Mouse (Mus musculus) testis, postnatal 10 days (tissue): Measurements from ENCODE around the gene Rd3.

ENCODE experiments used
- DNase-seq: peaks from one replicate; pipeline ENCODE4 v3.0.0; 2021; ENCODE audit warnings: low spot score

Gene Rd3

DNA sequence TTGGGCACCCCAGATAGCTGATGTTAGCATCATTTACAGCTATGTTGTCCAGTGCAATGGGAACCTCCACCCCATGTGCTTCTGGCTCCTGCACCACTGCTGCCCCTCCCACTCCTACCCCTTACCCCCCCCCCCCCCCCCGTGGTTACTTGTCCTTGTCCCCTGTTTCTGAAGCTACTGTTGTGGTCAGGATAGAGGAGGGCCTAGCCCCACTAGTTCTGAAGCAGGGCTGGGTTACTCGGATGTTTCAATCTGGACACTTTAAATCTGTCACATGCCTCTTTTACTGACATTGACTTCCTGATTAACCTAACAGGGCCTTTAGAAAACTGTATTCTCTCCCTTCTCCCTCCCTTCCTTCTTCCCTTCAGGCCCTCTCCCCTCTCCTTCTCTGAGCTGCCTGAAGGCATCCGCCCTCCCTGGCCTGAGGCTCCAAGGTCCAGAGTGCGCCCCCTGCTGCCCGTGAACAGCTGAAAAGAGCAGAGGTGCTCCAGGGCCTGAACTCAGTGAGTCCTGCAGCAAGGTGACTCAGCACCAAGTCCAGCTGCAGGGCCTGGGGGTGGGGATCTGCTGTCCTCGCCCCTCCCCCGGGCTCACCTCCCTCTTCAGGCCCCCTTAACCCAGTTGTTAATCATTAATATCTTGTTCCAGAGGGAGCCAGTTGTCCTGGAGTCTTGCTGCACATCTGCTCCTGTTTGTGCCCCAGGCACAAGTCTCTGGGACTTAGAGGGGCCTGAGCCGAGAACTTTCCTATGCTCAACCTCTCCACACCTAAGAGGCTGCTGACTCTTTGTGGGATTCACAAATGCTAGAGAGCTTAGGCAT is 13.0 kb upstream of the Rd3 start:
- DNase-seq: peak; percentile 96

DNA sequence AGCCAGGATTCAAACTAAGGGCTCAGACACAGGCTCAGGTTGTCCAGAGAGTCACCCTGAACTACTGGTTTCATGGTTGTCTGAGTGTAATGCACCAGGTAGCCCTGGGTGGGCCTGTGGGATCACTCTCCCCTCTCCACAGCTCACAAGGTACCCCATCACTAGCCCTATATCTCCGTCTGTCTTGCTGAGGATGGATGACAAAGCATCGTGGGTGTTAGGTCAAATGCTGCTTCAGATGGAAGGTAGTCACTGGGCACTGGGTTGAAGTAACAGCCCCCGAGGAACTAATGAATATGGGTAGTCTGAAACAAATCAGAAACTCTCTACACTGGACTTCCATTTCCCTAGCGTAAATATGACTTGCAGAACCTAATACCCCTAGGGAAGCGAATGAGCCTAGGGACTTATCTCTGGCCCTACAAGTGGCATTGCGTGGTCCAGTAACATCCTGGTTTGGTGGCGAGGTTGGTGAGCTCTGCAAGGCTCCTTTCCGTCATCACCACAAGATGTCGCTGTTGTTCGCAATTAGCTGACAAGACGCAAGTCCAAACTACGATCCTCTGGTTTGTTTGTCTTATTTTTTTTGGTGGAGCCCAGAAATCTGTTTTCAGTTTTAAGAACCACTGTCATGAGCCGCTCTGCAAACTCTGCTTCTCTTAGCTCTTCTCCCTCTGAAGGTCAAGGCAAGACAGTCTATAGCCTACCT is 12.2 kb upstream of the Rd3 start:
- peak; percentile 83 for DNase-seq

DNA sequence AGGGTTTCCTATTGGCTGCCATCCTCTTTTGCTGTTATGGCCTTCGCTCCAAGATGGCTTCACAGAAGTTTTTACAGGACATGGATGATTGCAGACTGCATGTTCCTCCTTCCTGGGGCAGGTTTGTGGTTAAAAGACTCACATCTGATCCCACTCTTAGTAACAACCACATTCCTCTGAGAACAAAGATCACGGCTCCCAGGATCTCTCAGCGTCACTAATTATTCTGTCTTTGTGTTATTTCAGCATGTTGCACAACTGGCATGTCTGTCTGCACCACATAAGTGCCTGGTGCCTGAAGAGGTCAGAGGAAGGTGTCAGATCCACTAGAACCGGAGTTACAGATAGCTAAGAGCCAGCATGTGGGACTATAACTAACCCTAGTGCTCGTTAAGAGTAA is 7.2 kb upstream of the Rd3 start:
- no peak for DNase-seq

DNA sequence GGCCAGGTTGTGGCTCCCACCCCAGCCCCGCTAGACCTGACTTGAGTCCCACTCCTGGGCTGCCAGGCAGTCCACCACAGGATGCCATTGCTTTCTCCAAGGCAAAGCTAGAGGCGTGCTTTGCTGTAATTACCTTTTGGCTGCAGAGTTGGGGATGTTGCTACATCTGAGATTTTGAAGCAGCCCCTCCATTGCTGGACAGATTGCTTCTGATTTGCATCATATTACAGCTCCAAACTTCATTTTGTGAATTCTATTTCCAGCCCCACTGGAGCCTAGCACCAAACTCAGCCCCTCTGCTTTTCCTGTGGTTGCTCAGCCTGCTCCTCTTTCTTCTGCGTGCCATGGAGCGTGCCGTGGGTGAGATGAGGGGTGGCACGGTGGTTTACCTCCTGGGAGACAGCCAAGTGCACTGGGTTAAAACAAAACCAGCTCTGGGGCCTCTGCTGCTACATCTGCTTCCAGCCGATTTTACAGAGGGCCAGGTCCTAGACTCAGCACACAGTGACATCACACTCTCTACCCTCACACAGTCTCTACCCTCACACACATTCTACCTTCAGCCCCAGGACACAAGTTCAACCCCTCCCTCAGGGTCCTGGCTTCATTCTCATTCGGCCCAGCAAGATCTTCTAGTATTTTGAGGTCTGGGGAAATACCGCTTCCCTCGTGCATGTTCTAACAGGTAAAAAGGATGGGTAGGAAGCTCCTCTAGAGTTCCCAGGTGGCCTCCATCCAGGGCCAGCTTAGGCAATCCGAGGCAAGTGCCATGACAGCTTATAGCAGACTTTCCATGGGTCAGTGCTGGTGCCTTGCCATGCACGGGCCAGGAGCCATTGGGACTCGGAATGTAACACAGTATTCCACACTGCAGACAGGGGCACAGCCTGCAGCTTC is 2.4 kb upstream of the Rd3 start:
- no peak for DNase-seq

DNA sequence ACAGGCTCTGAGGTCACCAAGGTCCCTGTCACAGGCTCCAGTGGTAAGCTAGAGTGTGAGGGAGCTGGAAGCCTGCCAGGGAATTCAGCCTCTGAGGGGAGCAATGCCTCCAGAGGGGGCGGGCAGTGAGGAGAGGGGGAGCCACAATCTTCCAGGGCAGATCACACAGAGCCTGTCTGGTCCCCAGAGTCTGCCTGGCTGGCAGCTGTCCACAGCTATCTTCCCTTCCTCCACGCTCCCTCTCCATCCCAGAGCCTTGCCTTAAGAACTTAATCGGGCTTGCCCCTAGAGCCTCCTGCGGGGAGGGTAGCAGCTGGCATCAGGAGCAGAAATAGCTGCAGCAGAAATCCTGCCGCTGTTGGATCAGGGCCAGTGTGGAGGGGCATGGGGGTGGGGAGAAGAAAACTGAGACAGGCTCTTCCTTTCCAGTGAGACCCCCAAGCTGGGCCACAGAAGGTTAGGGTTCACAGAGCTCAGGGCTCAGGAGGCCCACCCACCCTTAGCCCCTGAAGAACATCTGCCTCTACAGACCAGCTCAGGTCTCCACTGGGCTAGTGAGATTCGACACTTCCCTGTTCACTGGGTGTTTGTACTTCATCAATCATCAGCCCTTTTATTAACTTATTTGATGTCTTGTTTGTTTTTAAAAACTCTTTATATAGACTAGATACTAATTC is 4.4 kb downstream of the Rd3 start:
- peak; percentile 82 for DNase-seq

DNA sequence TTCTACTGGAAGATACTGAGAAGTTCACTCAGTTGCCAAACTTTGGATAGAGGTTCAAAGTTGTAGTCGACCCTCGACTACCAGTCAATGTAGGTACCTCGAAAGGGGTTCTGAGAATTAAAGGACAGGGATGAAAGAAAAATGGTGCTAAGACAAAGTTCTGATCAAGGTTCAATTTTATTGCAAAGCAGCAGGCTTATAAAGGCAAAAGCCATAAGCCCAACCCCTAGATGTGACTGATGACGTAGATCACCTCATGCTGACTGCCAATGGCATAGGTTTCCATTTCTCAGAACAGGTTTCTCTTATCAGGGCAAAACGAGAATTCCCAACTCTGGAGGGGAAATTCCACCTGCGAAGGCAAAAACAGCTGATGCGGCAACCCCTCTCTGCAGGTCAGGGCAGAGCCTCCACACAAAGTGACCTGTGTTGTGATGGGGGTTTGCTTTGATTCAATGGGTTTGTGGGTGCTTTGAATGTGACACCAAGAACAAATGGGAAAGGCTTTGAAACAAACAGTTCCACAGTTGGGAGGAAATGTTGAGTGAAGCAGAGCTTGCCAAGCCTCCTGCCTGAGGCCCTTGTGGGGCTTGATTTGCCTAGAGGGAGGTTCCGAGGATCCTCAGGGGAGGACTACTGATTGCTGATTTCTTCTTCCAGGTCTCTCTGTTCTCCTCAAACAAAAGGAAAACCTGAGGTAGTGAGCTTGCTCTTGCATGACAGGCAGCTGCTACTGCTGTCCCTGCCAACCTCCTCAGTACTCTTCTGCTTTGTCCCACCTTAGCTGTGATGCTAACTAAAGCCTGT is 9.7 kb downstream of the Rd3 start:
- DNase-seq: no peak

DNA sequence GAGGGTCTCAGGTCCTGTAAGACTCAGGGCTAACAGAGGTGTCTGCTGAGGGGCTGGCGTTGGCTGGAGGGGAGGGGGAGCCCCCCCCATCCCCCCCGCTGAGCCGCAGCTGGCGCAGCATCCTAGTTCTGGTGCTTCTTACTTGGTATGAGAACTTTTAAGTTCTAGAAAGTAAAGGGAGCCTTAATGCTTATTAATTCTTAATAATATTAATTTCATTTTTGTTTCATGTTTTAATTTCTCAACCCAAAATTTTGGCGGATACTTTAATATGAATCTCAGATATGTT is 10.3 kb downstream of the Rd3 start:
- no peak for DNase-seq

DNA sequence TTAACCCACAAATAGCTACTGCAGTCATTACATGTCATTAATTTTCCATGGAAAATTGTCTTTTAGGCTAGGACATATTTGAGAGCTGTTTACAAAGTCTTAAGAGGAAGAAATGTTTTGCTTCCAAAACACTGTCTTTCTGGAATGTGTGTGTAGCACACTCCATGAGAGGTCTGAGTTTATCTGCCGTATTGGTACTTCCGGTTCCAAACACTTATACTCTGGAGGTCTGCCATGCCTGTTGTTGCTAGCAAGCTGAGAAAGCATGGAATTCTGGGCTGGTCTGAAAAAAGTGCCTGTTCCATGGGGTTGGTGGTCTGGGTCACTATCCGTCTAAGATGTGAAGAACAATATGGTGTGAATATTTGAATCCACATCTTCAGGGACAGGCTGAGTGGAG is 11.5 kb downstream of the Rd3 start:
- no peak for DNase-seq

DNA sequence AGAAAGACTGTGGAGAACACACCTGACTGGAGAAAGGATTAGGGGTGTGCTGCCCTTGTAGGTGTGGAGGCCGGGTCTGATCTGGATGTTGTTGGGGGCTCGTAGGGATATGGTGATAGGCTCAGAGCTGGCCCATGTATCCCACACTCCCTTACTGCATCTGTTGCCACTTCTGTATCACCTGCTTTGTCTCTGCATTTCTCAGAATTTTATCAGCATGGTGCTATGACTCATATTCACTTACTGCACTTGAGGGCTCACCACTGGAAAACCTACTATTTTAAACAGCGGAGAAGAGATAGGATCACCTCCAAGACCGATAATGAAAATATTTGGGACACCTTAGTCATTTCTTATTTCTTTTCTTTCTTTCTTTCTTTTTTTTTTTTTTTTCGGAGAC is 11.9 kb downstream of the Rd3 start:
- no peak for DNase-seq

DNA sequence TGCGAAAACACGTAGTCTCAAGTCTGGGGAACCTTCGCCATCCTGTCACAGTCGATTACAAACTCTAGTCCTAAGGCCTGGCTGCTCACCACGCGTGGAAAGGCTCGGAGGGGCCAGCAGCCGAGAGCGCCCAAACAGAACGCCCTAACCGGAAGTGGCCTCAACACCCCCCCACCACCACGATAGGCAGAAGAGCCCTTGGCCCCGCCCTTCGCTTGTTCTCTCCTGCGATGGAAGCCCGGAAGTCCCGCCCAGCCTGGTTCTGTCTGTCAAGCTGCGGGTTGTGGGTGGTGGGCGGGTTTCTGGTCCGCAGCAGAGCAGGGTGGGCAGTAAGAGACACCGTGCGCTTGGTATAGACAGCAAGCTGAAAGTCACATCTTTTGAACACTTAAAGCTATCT is 12.8 kb downstream of the Rd3 start:
- peak; percentile 98 for DNase-seq

DNA sequence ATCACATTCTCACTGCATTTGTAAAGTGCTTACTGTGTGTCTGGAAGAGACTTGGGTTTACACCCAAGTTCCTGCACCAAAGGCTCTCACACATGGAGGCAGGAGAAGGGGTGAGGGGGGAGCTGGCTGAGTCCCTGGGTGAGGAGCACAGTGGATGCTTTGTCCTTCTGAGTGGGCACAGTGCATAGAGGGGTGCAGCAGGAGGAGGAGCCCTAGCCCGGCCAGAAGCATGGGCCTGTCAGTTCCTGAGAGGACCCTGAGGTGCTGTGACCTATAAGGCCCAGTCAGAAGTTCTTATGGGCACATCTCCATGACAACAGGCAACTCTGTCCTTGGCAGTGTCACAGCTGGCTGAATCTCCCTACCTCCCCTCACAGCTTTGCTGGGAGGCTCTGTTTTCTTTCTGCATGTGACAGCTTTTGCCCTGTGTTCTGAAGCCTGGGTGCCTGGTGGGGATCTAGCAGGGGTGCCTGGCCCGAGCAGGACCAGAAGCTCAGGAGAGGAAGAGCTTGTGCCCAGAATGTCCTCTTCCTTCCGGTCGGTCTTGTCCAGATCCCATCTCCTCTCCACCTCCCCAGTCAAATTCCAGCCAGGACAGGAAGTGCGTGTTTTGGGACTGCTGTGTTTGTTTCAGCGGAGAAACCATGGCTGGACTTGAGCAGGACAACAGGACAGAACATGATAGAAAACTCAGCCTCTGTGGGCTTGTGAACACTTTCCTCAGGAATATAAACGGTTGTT is 15.0 kb downstream of the Rd3 start:
- no peak for DNase-seq

DNA sequence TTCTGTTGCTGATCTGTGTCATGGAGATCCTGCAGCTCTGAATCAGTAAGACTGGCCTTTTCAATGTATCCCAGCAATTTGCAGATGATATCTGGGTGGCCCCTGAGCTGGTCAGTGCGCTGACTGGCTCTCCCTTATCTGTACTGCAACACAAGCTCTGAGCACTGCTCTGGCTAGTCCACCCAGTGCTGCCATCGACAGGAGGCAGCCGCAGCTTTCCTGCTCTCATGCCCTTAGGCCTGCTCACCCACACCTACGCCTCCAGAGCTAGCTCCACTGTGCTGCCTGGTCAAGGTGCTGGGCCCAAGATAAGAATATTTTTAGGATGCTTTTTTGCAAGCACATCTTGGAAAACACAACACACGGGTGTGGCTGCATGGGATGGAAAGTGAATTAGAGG is 17.3 kb downstream of the Rd3 start:
- no peak for DNase-seq

DNA sequence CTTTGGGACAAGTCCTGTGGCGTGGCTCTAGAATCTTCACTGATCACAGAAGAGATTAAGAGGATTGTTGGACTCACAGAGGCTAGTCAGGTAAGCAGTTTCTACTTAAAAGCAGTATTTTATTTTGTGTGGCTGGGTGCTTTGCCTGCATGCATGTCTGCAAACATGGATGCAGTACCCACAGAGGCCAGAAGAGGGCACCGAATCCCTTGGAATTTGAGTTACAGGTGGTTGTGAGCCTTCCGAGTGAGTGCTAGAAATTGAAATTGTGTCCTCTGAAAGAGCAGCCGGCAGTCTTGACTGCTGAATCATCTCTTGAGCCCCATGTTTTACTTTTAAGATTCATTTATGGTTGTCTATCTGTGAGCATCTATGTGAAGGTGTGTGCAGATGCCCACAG is 18.3 kb downstream of the Rd3 start:
- peak; percentile 84 for DNase-seq

DNA sequence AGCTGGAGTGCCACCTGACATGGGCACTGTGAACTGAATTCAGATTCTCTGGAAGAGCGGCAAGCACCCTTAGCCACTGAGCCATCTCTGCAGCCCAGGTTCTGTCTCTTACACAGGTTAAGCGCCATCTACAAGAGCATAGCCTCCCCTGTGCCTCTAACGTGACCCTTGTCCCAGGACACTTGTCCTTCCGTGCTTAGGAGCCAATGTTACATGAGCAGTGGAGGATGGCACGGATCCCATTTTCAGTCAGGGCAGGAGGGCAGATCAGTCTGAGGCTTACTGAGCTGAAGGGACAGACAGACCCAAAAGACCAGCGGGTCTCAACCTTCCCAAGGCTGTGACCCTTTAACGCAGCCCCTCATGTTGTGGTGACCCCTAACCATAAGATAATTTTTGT is 18.7 kb downstream of the Rd3 start:
- DNase-seq: no peak

DNA sequence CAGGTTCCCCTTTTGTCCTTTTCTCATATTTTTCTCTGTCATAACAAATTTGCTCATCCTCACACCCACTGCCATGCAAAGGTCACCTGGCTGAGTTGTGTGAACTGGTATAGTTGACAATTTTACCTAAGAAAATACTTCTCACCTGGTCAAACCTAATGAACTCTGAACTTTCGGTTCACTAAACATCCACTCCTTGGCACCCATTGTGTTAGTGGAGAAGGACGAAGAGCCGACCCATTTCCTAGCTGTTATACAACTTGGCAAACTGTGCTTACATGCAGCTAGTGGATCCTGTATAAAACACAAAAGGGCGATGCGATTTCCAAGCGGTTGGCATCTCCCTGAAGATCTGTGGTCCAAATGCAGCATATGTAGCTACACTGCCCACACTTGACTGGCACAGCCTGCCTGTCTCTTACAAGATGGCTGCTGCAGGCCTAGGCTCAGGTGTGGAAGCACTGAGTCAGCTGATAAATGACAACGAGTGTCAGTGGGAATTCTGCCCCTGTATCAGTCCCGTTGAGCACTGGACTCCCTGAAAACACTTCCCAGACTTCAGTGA is 19.5 kb downstream of the Rd3 start:
- DNase-seq: no peak

DNA sequence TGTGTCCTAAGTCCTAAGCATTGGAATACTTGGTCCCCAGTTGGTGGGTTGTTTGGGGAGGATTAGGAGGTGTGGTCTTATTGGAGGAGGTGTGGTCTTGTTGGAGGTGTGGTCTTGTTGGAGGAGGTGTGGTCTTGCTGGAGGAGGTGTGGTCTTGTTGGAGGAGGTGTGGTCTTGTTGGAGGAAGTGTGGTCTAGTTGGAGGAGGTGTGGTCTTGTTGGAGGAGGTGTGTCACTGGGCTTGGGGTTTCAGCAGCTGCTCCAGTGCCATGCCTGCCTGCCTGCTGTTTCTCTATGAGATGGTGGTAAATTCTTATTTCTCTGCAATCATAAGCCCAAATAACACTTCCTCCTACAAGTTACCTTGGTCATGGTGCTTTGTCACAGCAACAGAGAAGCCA is 21.9 kb downstream of the Rd3 start:
- DNase-seq: no peak
